Mouse (Mus musculus) neutrophil, adult 59 days (primary cell): ENCODE data around the gene Olfr212. TPM values are rescaled to one million over a fixed set of nuclear protein-coding genes. Genes with fewer than 3 reads are reported as not detected.

Experiments used
- total RNA-seq, 2 experiments: library from RNA; stranded (reverse); gene quantifications; 1 replicate in 1 of 2; 2 replicates in 1 of 2; pipeline ENCODE4 v1.2.4; 2023

Gene Olfr212
- under 1 TPM in 1 of 2 experiments, not detected in 1; 0.18 TPM for total RNA-seq

DNA sequence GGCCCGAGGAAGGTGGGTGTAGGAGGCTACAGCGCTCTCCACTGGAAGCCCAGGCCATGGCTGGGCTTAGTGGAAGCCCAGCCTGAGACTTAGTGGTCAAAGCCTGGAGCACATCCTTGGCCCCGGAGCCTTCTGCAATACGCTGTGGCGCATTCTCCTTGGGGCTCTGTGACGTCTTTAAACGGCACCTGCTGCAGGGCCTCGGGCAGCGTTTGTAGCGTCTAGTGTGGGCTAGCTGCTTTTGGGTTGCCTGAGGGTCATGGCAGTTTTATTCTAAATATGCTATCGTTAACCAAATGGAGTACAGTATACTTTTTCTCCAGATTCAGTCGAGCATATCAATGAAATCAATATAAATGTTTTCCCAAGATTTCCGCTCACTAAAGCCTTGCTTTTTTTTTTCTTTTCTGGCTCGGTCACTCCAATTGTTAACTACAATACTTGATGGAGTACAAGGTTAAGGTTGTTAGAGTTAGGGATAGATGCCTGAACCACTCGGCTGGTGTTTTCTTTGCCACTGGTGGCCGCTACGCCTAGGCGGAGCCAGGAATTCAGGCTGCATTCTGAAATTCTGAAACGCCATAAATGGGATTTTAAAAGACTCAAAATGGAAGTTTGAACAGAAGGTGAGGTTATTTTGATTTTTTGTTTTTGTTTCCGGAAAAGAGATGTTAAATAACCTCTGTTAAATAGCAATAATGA lies at the start of gene Olfr212:
Gene Olfr212, plus strand, starts transcription at position 215 of the 702 bp plus-strand sequence.

GRCm38 (mm10) chr6:116460544-116461283 lies 45.6 kb upstream of the Olfr212 start, which contains the start of gene Alox5:
Gene Alox5 (minus strand): TSS chr6:116461178.

GRCm38 (mm10) chr6:116488791-116489190 lies 17.5 kb upstream of the Olfr212 start, which contains the start of gene Olfr211:
Gene Olfr211 (plus strand): TSS chr6:116489091.

GRCm38 (mm10) chr6:116538156-116538555 lies 31.8 kb downstream of the Olfr212 start, which contains the start of gene Olfr213:
Gene Olfr213 (plus strand): TSS chr6:116538456.

DNA sequence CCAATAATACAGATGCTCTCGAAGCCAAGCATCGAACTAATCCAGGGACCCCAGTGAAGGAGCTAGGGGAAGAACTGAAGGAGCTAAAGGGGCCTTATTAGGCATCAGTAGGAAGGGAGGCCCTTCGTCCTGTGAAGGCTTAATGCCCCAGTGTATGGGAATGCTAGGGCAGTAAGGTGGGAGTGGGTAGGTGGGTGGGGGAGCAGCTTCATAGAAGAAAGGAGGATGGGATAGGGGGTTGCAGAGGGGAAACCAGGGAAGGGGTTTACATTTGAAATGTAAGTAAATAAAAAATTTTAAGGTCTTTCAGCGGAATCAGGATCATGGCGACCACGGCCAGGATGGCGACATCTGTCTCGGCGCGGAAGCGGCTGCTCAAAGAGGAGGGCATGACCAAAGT lies 44.5 kb downstream of the Olfr212 start, which contains the start of gene Gm5580:
Gene Gm5580, plus strand, starts transcription at position 301 of the 400 bp plus-strand sequence.

GRCm38 (mm10) chr6:116553935-116554334 lies 47.6 kb downstream of the Olfr212 start, which contains the start of gene Olfr214:
Gene Olfr214 (plus strand): TSS chr6:116554235.

Other genes with a start within 250 kb of the Olfr212 start
- gene Zfand4, start 242.3 kb upstream of the Olfr212 start, total RNA-seq: 10 to 100 TPM; 27.1 to 31.4 TPM
- gene March8, start 168.5 kb upstream of the Olfr212 start, total RNA-seq: 10 to 100 TPM; 16.9 to 23.8 TPM
- gene Alox5, start 45.3 kb upstream of the Olfr212 start, total RNA-seq: 100 to 1,000 TPM; 259 to 311 TPM
- not detected for gene Olfr211, start 17.4 kb upstream of the Olfr212 start, total RNA-seq
- gene Olfr213, start 31.9 kb downstream of the Olfr212 start, total RNA-seq: not detected
- 1 to 10 TPM; 1.6 to 2.1 TPM for gene Gm5580, start 44.6 kb downstream of the Olfr212 start, total RNA-seq
- not detected for gene Olfr214, start 47.7 kb downstream of the Olfr212 start, total RNA-seq
- gene Olfr215, start 77.7 kb downstream of the Olfr212 start, total RNA-seq: not detected
- gene Zfp422, start 122.5 kb downstream of the Olfr212 start, total RNA-seq: 10 to 100 TPM; 13.6 to 14.9 TPM
- gene Depp1, start 144.1 kb downstream of the Olfr212 start, total RNA-seq: under 1 TPM; 0.44 to 0.57 TPM
- gene Rassf4, start 167.4 kb downstream of the Olfr212 start, total RNA-seq: 100 to 1,000 TPM in 1 of 2 experiments, 10 to 100 TPM in 1; 89.9 to 139 TPM
- under 1 TPM; 0.11 to 0.20 TPM for gene Tmem72, start 210.4 kb downstream of the Olfr212 start, total RNA-seq